10 mouse cellular contexts compared by ENCODE assay signal in genomic region chr3:83076563-83076962, GRCm38 (mm10). TPM values are rescaled to one million over a fixed set of nuclear protein-coding genes. Genes with fewer than 3 reads are reported as not detected.
A peak's percentile ranks its signal among the peaks of the same experiment; 100 is the strongest.
DNase-seq lines count a peak whose midpoint lies in the region; ATAC-seq and TF ChIP-seq lines count a peak whose summit lies in the region.
"Had no signal": no experiment of that assay in that cellular context is flagged by ENCODE, and none has a peak within 500 bp of the region (broad histone marks: within the 10 kb centered on the region; RNA-seq: fewer than 3 reads in every experiment).

No protein-coding gene starts in this region.

- H3K27me3 ChIP-seq in lung, postnatal 0 days (replicated peaks; ENCODE audit: insufficient read depth, low read length), result no peaks in the 10 kb centered on the region
- H3K27me3 ChIP-seq in kidney, embryonic 15.5 days, result no peaks in the 10 kb centered on the region
- no peaks in the 10 kb centered on the region for H3K27me3 ChIP-seq in intestine, postnatal 0 days (replicated peaks; ENCODE audit: control insufficient read depth, insufficient read depth, low read length)
- H3K27me3 ChIP-seq: liver, embryonic 13.5 days had no signal

- H3K4me3 ChIP-seq in lung, postnatal 0 days (ENCODE audit: low read depth, low read length), result no peak overlapping the region
- H3K4me3 ChIP-seq in kidney, embryonic 15.5 days (replicated peaks), result no peak overlapping the region
- no peak overlapping the region for H3K4me3 ChIP-seq in intestine, postnatal 0 days (ENCODE audit: low read depth, low read length)
- H3K4me3 ChIP-seq: liver, embryonic 13.5 days had no signal

- no peak overlapping the region for H3K27ac ChIP-seq in lung, postnatal 0 days (ENCODE audit: low read length)
- H3K27ac ChIP-seq in kidney, embryonic 15.5 days, result no peak overlapping the region
- H3K27ac ChIP-seq in intestine, postnatal 0 days (ENCODE audit: low read depth, low read length), result no peak overlapping the region
- H3K27ac ChIP-seq: liver, embryonic 13.5 days had no signal

- no peaks in the 10 kb centered on the region for H3K36me3 ChIP-seq in lung, postnatal 0 days (ENCODE audit: insufficient read depth, low read length)
- H3K36me3 ChIP-seq in kidney, embryonic 15.5 days, result peaks cover 21% of the 10 kb centered on the region
- H3K36me3 ChIP-seq in intestine, postnatal 0 days (ENCODE audit: control insufficient read depth, insufficient read depth), result peaks cover 15% of the 10 kb centered on the region

- no peak for TF ChIP-seq EP300 in lung, postnatal 0 days (IDR thresholded peaks at IDR 0.05)

- H3K4me1 ChIP-seq in lung, postnatal 0 days (ENCODE audit: insufficient read depth, low read depth, low read length), result no peaks in the 10 kb centered on the region
- 0 out of 2 replicates have a peak, but pooled peaks cover 2% of the 10 kb centered on the region for H3K4me1 ChIP-seq in kidney, embryonic 15.5 days
- H3K4me1 ChIP-seq in intestine, postnatal 0 days (replicated peaks; ENCODE audit: control insufficient read depth, insufficient read depth, low read length), result no peaks in the 10 kb centered on the region

- 34% methylated on average over 2 of the region's 3 CpGs for WGBS in lung, postnatal 0 days
- WGBS in kidney, embryonic 15.5 days, result 32% methylated on average over 2 of the region's 3 CpGs
- 41% methylated on average over 3 of the region's 3 CpGs for WGBS in intestine, postnatal 0 days

- 0 out of 2 replicates have a peak, but pooled peaks have one; percentile 9 for TF ChIP-seq CTCF in lung, postnatal 0 days (IDR thresholded peaks at IDR 0.05)
- TF ChIP-seq CTCF in intestine, postnatal 0 days (IDR thresholded peaks at IDR 0.05; ENCODE audit: low read depth), result no peak

- 0 out of 2 replicates have a peak, but pooled peaks have one; percentile 9 for ATAC-seq in lung, postnatal 0 days
- no peak for ATAC-seq in kidney, embryonic 15.5 days (replicated peaks; ENCODE audit: low FRiP score)
- ATAC-seq in intestine, postnatal 0 days, result no peak

- peak; percentile 6 for DNase-seq in gastrocnemius, adult 18-20 months (ENCODE audit: low spot score)
- no peak for DNase-seq in gastrocnemius, adult 8-10 months (ENCODE audit: low spot score in 2 of 2)
- peak; percentile 25 for DNase-seq in testis, postnatal 10 days (ENCODE audit: low spot score)
- no peak for DNase-seq in testis, postnatal 14 days (ENCODE audit: low spot score)
- peak; percentile 55 for DNase-seq in lung, postnatal 0 days (ENCODE audit: low spot score)
- DNase-seq in yolk sac, embryonic 10.5 days (ENCODE audit: low spot score), result no peak
- DNase-seq: cerebellum, adult 9-11 months; liver, embryonic 13.5 days had no signal

- no peak overlapping the region for H3K4me2 ChIP-seq in lung, postnatal 0 days (replicated peaks; ENCODE audit: low read depth, low read length)
- H3K4me2 ChIP-seq in kidney, embryonic 15.5 days, result no peak overlapping the region
- no peak overlapping the region for H3K4me2 ChIP-seq in intestine, postnatal 0 days (replicated peaks; ENCODE audit: low read depth)
- H3K4me2 ChIP-seq: liver, embryonic 13.5 days had no signal

- no peak overlapping the region for H3K9ac ChIP-seq in lung, postnatal 0 days (replicated peaks; ENCODE audit: low read depth)
- H3K9ac ChIP-seq in kidney, embryonic 15.5 days, result no peak overlapping the region
- H3K9ac ChIP-seq in intestine, postnatal 0 days (ENCODE audit: low read depth, low read length), result no peak overlapping the region
- H3K9ac ChIP-seq: liver, embryonic 13.5 days had no signal

- no peaks in the 10 kb centered on the region for H3K9me3 ChIP-seq in lung, postnatal 0 days (ENCODE audit: low read length)
- no peaks in the 10 kb centered on the region for H3K9me3 ChIP-seq in kidney, embryonic 15.5 days (replicated peaks)
- no peaks in the 10 kb centered on the region for H3K9me3 ChIP-seq in intestine, postnatal 0 days (ENCODE audit: control insufficient read depth)
- H3K9me3 ChIP-seq: liver, embryonic 13.5 days had no signal

RNA-seq across cellular contexts. Expression of gene Plrg1, which starts 21.2 kb away (rescaled TPM):
- 10 to 100 TPM; 20.8 to 21.0 TPM for total RNA-seq in gastrocnemius, adult 18-20 months (2021)
- 10 to 100 TPM; 18.0 to 21.7 (median 20.1) TPM for total RNA-seq in gastrocnemius, adult 8-10 months (2022)
- 54.5 and 57.8 TPM in 2 replicates for polyA plus RNA-seq in lung, postnatal 0 days (2015; fragmentation: Nextera tagmentation; extraction: Ambion mirVana)
- polyA plus RNA-seq in kidney, embryonic 15.5 days (2015; fragmentation: Nextera tagmentation; extraction: Ambion mirVana), result 99.6 and 104 TPM in 2 replicates
- polyA plus RNA-seq in intestine, postnatal 0 days (2015; fragmentation: Nextera tagmentation; extraction: Ambion mirVana), result 36.3 and 38.0 TPM in 2 replicates

RNA-seq across cellular contexts. Expression of gene Fgb, which starts 26.9 kb away (rescaled TPM):
- under 1 TPM in 1 of 2 experiments, not detected in 1; 0.71 TPM for total RNA-seq in gastrocnemius, adult 18-20 months (2021)
- under 1 TPM in 1 of 4 experiments, not detected in 3; 0.32 TPM for total RNA-seq in gastrocnemius, adult 8-10 months (2022)
- 0.25 and 0.31 TPM in 2 replicates for polyA plus RNA-seq in lung, postnatal 0 days (2015; fragmentation: Nextera tagmentation; extraction: Ambion mirVana)
- 4.5 and 8.3 TPM in 2 replicates for polyA plus RNA-seq in kidney, embryonic 15.5 days (2015; fragmentation: Nextera tagmentation; extraction: Ambion mirVana)
- 7.5 and 8.7 TPM in 2 replicates for polyA plus RNA-seq in intestine, postnatal 0 days (2015; fragmentation: Nextera tagmentation; extraction: Ambion mirVana)

RNA-seq across cellular contexts. Expression of gene Fga, which starts 50.7 kb away (rescaled TPM):
- 1 to 10 TPM in 1 of 2 experiments, not detected in 1; 1.6 TPM for total RNA-seq in gastrocnemius, adult 18-20 months (2021)
- under 1 TPM in 1 of 4 experiments, not detected in 3; 0.94 TPM for total RNA-seq in gastrocnemius, adult 8-10 months (2022)
- 0.50 and 0.52 TPM in 2 replicates for polyA plus RNA-seq in lung, postnatal 0 days (2015; fragmentation: Nextera tagmentation; extraction: Ambion mirVana)
- polyA plus RNA-seq in kidney, embryonic 15.5 days (2015; fragmentation: Nextera tagmentation; extraction: Ambion mirVana), result 5.5 and 12.2 TPM in 2 replicates
- 18.3 and 22.8 TPM in 2 replicates for polyA plus RNA-seq in intestine, postnatal 0 days (2015; fragmentation: Nextera tagmentation; extraction: Ambion mirVana)

RNA-seq across cellular contexts. Expression of gene Dchs2, which starts 51.2 kb away (rescaled TPM):
- total RNA-seq in gastrocnemius, adult 18-20 months (2021), result under 1 TPM; 0.37 to 0.66 TPM
- total RNA-seq in gastrocnemius, adult 8-10 months (2022), result under 1 TPM; 0.36 to 0.63 (median 0.39) TPM
- 0.19 and 0.20 TPM in 2 replicates for polyA plus RNA-seq in lung, postnatal 0 days (2015; fragmentation: Nextera tagmentation; extraction: Ambion mirVana)
- 0.12 and 0.21 TPM in 2 replicates for polyA plus RNA-seq in kidney, embryonic 15.5 days (2015; fragmentation: Nextera tagmentation; extraction: Ambion mirVana)
- 0.07 and 0.08 TPM in 2 replicates for polyA plus RNA-seq in intestine, postnatal 0 days (2015; fragmentation: Nextera tagmentation; extraction: Ambion mirVana)

Comparison
In these comparisons a context has a peak if more than half of its experiments do, and no peak if none do; other contexts are left out.
1. DNase-seq: peak in gastrocnemius, adult 18-20 months (single experiment), testis, postnatal 10 days (single experiment) and lung, postnatal 0 days (single experiment); none in gastrocnemius, adult 8-10 months (0 of 2), testis, postnatal 14 days (single experiment) and yolk sac, embryonic 10.5 days (single experiment).